Mouse (Mus musculus): Measurements from ENCODE around the gene Tex45. TPM values are rescaled to one million over a fixed set of nuclear protein-coding genes. Genes with fewer than 3 reads are reported as not detected.
A peak's percentile ranks its signal among the peaks of the same experiment; 100 is the strongest.

The Tex45 gene
- polyA plus RNA-seq, 1 experiment = 0.49 TPM

DNA sequence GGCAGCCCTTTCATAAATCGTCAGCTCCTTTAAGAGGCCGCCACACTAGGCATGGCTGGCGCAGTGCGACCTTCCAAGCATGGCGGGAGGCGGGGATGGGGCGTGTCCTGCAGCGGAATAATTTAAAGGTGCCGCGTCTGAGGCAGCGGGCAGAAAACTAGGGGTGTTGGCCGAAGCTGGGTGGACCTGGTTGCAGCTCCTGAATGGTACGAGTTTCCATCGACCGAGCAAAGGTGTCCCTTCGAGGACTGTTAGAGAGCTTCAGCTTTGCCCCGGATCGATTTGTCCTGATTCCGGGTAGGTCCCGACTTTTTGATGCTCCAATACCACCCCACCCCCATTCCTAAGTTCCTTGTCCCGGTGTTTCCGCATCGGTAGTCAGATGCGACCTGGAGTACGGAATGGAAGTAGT, 44.6 kb downstream of the Tex45 start, which contains the start of gene Pnpla6:
Gene Pnpla6 (plus strand): TSS at position 125 of the 412 bp plus-strand sequence.
- TF ChIP-seq POLR2A (IDR thresholded peaks at IDR 0.05; ENCODE audit: borderline replicate concordance, extremely low read depth, insufficient read depth, insufficient read length, poor library complexity, severe bottlenecking) = peak; percentile 47; the same call in 1 of the 2 replicates
- no peak for TF ChIP-seq CTCF (IDR thresholded peaks at IDR 0.05; ENCODE audit: borderline replicate concordance, extremely low read depth, insufficient read depth, insufficient read length)
- DNase-seq (ENCODE audit: low read depth) = peak; percentile 94

DNA sequence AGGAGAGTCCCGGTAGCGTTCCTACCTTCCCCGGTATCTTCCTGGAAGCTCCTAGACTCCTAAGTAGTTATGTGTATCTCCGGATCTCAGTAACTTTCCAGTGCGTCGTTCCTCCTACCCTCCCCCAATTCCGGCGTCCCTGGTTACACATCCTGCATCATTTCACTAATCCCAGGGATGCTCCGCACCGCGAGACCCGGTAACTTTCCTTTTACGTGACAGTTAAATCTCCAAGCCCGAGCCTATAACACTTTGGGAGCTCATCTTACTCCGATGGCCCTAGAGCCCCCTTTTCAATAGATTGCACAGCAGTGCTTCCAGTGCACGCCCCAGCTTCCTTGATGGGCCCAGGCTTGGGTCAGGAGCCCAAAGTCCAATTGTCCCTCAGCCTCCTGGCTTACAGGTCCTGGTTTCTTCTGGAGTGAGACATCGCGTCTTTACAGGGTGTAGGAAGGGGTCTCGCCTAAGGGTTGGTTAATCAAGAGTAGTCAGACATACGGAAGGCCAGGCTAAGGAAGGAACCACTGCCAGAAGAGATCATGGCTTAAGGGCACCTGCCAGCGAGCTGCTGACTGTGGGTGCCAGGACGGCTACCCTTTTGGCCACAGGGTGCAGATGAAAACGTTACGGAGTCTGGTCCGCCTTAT, 45.2 kb downstream of the Tex45 start:
- no peak for TF ChIP-seq CTCF (IDR thresholded peaks at IDR 0.05; ENCODE audit: borderline replicate concordance, extremely low read depth, insufficient read depth, insufficient read length)
- no peak for TF ChIP-seq POLR2A (IDR thresholded peaks at IDR 0.05; ENCODE audit: borderline replicate concordance, extremely low read depth, insufficient read depth, insufficient read length, poor library complexity, severe bottlenecking)
- DNase-seq (ENCODE audit: low read depth) = peak; percentile 65

DNA sequence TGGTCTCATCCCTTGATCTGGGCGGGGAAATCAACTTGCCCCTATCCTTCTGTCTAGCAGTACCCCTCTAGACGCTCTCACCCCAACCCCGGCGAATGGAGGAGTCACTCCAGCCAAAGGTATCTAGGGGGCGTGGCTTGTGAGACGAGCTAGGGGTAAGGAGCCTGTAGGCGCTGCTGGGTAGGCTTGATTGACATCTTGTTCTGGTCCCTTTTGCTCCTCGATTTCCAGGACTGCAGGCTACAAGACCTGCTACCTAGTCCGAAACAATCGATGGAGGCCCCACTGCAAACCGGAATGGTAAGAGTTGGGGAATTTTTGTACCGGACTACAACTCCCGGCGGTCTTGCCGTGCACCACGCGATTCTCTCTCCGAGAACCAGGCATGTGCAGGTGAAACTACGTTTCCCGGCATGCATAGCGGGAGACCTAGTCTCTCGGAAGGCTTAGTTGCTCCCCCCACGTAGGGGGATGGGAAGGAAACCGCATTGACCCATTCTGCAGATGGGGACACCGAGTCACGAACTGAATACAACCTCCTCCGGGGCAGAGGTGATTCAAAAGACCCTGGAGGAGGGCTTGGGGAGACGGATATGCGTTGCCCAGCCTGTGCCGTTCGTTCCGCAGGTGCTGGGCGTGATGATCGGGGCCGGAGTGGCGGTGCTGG, 45.9 kb downstream of the Tex45 start:
- no peak for TF ChIP-seq CTCF (IDR thresholded peaks at IDR 0.05; ENCODE audit: borderline replicate concordance, extremely low read depth, insufficient read depth, insufficient read length)
- TF ChIP-seq POLR2A (IDR thresholded peaks at IDR 0.05; ENCODE audit: borderline replicate concordance, extremely low read depth, insufficient read depth, insufficient read length, poor library complexity, severe bottlenecking) = peak; percentile 28; the same call in 1 of the 2 replicates
- DNase-seq (ENCODE audit: low read depth) = peak; percentile 97

DNA sequence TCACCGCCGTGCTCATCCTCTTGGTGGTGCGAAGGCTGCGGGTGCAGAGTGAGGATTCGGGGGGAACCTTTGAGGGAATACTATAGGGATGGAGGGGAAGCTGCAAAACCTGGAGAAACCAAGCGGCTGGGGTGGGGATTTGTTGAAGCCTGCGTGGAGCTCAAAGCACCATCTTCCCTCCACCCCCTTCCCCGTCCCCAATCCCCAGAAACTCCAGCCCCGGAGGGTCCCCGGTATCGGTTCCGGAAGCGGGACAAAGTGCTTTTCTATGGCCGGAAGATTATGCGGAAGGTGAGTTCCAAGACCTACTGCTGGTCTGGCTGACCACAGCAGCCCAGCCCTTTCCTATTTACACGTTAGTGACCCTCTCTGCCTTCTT, 46.4 kb downstream of the Tex45 start:
- no peak for DNase-seq (ENCODE audit: low read depth)
- TF ChIP-seq POLR2A (IDR thresholded peaks at IDR 0.05; ENCODE audit: borderline replicate concordance, extremely low read depth, insufficient read depth, insufficient read length, poor library complexity, severe bottlenecking) (no peak), CTCF (IDR thresholded peaks at IDR 0.05; ENCODE audit: borderline replicate concordance, extremely low read depth, insufficient read depth, insufficient read length) (no peak)

DNA sequence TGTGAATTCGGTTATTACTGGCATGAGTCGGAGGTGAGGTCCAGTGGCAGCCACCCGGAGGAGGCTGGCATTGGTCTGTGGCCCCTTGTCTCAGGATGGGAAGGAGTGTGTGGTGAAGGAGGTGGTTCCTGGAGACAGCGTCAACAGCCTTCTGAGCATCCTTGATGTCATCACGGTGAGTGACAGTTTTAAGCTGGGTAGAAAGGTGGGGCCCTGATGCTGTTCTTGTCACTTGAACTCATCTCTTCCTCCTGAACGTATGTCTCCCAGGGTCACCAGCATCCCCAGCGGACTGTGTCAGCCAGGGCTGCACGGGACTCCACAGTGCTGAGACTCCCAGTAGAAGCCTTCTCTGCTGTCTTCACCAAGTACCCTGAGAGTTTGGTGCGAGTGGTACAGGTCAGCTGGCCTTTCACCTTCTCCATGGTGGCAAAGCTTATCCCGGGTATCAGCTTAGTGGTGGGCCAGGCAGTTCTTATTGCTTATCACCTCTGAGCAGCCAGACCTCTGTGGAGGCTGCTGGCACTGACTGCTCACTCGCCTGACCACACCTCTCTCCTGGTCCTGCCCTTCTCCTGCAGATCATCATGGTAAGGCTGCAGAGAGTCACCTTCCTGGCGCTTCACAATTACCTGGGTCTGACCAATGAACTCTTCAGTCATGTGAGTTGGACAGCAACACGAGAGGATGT, 51.5 kb downstream of the Tex45 start:
- TF ChIP-seq CTCF (IDR thresholded peaks at IDR 0.05; ENCODE audit: borderline replicate concordance, extremely low read depth, insufficient read depth, insufficient read length) (no peak), POLR2A (IDR thresholded peaks at IDR 0.05; ENCODE audit: borderline replicate concordance, extremely low read depth, insufficient read depth, insufficient read length, poor library complexity, severe bottlenecking) (no peak)

DNA sequence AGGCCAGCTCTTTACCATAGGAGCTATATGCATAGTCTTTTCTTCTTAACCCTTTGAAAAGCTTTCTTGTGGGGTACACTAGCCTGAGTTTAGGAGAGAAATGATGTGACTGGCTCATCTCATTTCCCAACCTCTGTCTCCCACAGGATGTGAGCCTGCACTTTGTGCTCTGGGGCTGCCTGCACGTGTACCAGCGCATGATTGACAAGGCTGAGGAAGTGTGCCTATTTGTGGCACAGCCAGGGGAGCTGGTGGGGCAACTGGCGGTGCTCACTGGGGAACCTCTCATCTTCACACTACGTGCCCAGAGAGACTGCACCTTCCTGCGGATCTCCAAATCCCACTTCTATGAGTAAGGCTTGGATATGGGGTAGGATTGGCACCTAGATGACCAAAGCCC, 60.2 kb downstream of the Tex45 start:
- DNase-seq (ENCODE audit: low read depth) = no peak
- no peak for TF ChIP-seq POLR2A (IDR thresholded peaks at IDR 0.05; ENCODE audit: borderline replicate concordance, extremely low read depth, insufficient read depth, insufficient read length, poor library complexity, severe bottlenecking)
- TF ChIP-seq CTCF (IDR thresholded peaks at IDR 0.05; ENCODE audit: borderline replicate concordance, extremely low read depth, insufficient read depth, insufficient read length) = no peak

More for the DNA sequence above, 51.5 kb downstream of the Tex45 start:
- no peak for DNase-seq (ENCODE audit: low read depth)

DNA sequence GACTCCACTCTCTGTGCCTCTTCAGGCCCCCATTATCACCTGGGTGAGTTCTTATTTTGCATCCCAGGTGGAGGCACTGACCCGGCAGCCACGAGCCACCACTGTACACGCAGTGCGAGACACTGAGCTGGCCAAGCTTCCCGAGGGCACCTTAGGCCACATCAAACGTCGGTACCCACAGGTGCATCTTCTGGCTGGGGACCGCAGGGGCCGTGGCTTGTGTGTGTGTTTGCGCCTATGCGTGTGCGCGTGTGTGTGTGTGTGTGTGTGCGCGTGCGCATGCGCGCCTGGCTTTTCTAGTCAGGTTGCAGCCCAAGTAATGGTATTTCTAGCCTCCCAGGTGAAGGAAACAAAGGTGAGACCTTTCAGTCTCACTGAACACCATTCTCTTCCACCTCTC, 61.3 kb downstream of the Tex45 start:
- no peak for DNase-seq (ENCODE audit: low read depth)
- no peak for TF ChIP-seq POLR2A (IDR thresholded peaks at IDR 0.05; ENCODE audit: borderline replicate concordance, extremely low read depth, insufficient read depth, insufficient read length, poor library complexity, severe bottlenecking)
- TF ChIP-seq CTCF (IDR thresholded peaks at IDR 0.05; ENCODE audit: borderline replicate concordance, extremely low read depth, insufficient read depth, insufficient read length) = no peak

DNA sequence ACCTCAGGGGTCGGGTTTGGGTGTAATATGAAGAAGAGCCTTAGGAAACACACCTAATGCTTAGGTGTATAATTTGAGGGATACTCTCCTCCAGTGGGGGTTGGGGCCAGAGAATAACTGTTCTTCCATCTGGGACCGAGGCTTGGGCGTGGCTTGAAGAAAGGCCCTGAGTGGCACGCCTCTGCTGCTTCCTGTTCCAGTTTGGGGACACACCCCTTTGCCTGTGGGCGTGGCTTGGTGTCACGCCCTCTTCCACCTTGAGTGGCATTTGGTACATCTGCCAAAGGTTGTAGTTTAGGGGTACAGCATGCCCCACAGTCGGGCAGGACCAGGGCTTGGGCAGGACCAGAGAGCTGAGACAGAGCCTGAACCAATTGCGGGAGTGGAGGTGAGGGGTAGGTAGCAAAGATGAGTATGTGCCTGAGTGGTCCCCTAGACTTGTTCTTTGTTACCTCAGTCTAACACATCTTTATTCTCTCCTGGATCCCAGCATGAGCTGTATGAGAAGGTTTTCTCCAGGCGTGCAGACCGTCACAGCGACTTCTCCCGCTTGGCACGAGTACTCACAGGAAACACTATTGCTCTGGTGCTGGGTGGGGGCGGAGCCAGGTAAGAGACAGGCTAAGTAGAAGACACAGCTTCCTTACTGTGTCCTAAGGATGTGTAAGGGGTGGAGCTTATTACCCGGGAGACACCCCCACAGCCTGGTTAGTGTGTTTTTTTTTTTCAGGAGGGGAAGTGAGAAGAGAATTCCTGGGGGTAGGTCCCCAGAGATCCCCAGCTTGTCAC, 65.6 kb downstream of the Tex45 start:
- DNase-seq (ENCODE audit: low read depth) = no peak
- TF ChIP-seq CTCF (IDR thresholded peaks at IDR 0.05; ENCODE audit: borderline replicate concordance, extremely low read depth, insufficient read depth, insufficient read length) = no peak
- TF ChIP-seq POLR2A (IDR thresholded peaks at IDR 0.05; ENCODE audit: borderline replicate concordance, extremely low read depth, insufficient read depth, insufficient read length, poor library complexity, severe bottlenecking) = no peak

Other genes starting within 250 kb of the Tex45 start
- gene Insr, start 191.2 kb upstream of the Tex45 start, polyA plus RNA-seq (2012; rRNA removed) = 16.8 and 25.1 TPM in 2 replicates
- gene A430078G23Rik, start 117.4 kb upstream of the Tex45 start, polyA plus RNA-seq (2012; rRNA removed) = 0.07 and 0.19 TPM in 2 replicates
- gene Arhgef18, start 77.9 kb upstream of the Tex45 start, polyA plus RNA-seq (2012; rRNA removed) = 32.1 and 37.0 TPM in 2 replicates
- gene Pex11g, start 3.2 kb upstream of the Tex45 start, polyA plus RNA-seq (2012; rRNA removed) = 4.3 and 4.9 TPM in 2 replicates
- 154 and 176 TPM in 2 replicates for gene Zfp358, start 22.3 kb downstream of the Tex45 start, polyA plus RNA-seq (2012; rRNA removed)
- gene Mcoln1, start 29.6 kb downstream of the Tex45 start, polyA plus RNA-seq (2012; rRNA removed) = 230 and 313 TPM in 2 replicates
- 46.2 and 54.9 TPM in 2 replicates for gene Pnpla6, start 44.5 kb downstream of the Tex45 start, polyA plus RNA-seq (2012; rRNA removed)
- 0.72 and 1.1 TPM in 2 replicates for gene C330021F23Rik, start 97.1 kb downstream of the Tex45 start, polyA plus RNA-seq (2012; rRNA removed)
- gene Camsap3, start 116.4 kb downstream of the Tex45 start, polyA plus RNA-seq (2012; rRNA removed) = 58.4 and 86.3 TPM in 2 replicates
- gene Xab2, start 150.5 kb downstream of the Tex45 start, polyA plus RNA-seq (2012; rRNA removed) = 69.0 and 93.1 TPM in 2 replicates
- 36.1 and 41.5 TPM in 2 replicates for gene Pet100, start 150.7 kb downstream of the Tex45 start, polyA plus RNA-seq (2012; rRNA removed)
- 1.0 and 2.5 TPM in 2 replicates for gene Pcp2, start 154.7 kb downstream of the Tex45 start, polyA plus RNA-seq (2012; rRNA removed)
- 117 and 254 TPM in 2 replicates for gene Stxbp2, start 160.1 kb downstream of the Tex45 start, polyA plus RNA-seq (2012; rRNA removed)
- gene Retn, start 184.9 kb downstream of the Tex45 start, polyA plus RNA-seq (2012; rRNA removed) = 0.34 and 0.52 TPM in 2 replicates
- 0.11 and 0.29 TPM in 2 replicates for gene Mcemp1, start 194.9 kb downstream of the Tex45 start, polyA plus RNA-seq (2012; rRNA removed)
- gene Fcor, start 201.5 kb downstream of the Tex45 start, polyA plus RNA-seq (2012; rRNA removed) = 6.8 and 11.7 TPM in 2 replicates
- 57.5 and 60.9 TPM in 2 replicates for gene Trappc5, start 205.4 kb downstream of the Tex45 start, polyA plus RNA-seq (2012; rRNA removed)
- gene Fcer2a, start 223.3 kb downstream of the Tex45 start, polyA plus RNA-seq (2012; rRNA removed) = not detected in 2 replicates
- not detected in 2 replicates for gene Clec4g, start 249.8 kb downstream of the Tex45 start, polyA plus RNA-seq (2012; rRNA removed)

Measured in brain, embryonic 14.5 days (tissue).